Mouse (Mus musculus): ENCODE data around the gene Dcaf12.

DNA sequence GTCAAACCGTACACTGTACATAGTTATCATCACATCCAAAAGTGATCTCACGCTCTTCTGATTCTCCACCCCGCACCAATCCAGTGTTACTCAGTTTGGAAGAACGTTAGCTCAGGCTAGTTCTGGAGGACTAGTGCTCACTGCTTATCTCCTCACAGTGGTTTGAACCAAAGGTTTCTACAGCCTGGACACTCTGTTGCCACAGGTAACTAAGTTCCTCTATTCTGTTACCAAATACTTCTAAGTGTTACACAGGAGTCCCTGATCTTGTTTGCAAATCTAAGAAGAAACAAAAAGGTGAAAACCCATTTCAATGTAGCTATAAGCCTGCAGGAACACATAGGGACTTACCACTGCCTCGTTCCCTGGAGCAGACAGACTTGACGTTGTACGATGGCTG, 18.7 kb downstream of the Dcaf12 start:
- TF ChIP-seq POLR2A (IDR thresholded peaks at IDR 0.05; ENCODE audit: low read depth, low read length) (no peak), CTCF (conservative IDR thresholded peaks at IDR 0.05; ENCODE audit: insufficient read depth, insufficient read length, low read depth, low read length) (no peak)
